Mouse (Mus musculus): Measurements from ENCODE around the gene Gm10961. TPM values are rescaled to one million over a fixed set of nuclear protein-coding genes. Genes with fewer than 3 reads are reported as not detected.

The Gm10961 gene
- total and polyA plus RNA-seq, 2 experiments = not detected

DNA sequence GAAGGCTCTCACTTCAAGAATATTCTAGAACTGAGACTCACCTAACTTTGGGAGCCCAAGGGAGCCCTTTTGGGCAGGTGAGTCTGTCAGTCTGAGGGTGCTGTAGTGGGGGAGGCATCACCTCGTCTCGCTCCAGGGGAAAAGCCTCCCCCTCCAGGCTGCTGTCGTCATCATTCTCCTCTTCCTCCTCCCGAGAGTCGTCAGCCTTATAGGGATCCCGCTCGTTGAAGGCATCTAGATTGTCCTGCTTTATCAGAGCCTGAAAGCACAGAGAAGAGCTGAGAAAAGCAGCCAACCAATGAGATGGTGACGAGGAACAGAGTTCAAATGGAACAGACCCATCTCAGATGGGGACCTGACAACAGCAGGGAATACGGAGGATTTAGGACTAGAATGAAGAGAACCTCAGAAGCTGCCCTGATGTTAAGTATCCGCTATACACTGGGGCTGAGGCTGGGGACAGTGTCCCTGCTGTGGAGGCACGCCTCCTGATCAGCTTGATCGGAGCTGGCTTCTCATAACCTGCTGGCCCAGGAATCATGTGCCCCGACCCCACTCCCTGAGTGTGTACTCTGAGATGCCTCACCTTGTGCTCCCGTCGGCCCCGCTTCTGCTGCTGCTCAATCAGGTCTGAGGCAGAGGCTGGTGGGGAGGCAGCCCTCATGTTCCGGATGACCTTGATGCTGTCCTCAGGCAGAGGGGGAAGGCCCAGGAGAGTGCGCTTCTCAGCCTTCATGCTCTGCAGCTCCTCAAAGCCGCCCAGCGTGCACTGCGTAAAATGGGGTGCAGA, 9.6 kb upstream of the Gm10961 start:
- no peaks in the 10 kb centered on the region for H3K79me2 ChIP-seq (ENCODE audit: control insufficient read depth, insufficient read depth, low read length)
- WGBS = 96% methylated on average over 21 of the region's 21 CpGs

DNA sequence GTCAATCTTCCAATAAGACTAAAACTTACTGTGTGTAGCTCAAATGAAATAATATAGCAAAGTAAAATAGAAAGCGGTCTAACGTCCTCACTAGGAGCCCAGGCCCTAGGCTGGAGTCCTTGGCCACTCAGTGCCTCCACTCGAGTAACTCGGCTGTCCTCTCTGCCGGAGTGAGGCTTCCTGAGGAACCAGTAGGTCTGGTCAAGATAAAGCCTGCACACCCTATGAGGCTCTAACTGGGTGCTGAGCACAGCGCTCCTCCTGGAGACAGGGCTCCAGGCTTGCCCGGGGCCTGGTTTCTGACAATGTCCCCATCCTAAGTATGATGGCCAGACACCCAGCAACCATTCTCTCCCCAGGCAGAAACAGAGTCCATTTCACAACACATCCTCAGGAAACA, 8.6 kb upstream of the Gm10961 start:
- no peak overlapping the region for H3K4me3 ChIP-seq (ENCODE audit: insufficient read depth, low read depth, low read length)
- no peaks in the 10 kb centered on the region for H3K27me3 ChIP-seq (ENCODE audit: control insufficient read depth, insufficient read depth, low read length)
- H3K79me2 ChIP-seq (ENCODE audit: control insufficient read depth, insufficient read depth, low read length) = no peaks in the 10 kb centered on the region
- H3K36me3 ChIP-seq (ENCODE audit: control insufficient read depth, insufficient read depth, low read length) = peaks cover 58% of the 10 kb centered on the region
- 96% methylated on average over 7 of the region's 7 CpGs for WGBS
- no peak overlapping the region for H3K9ac ChIP-seq (ENCODE audit: low read depth, low read length)
- no peak for TF ChIP-seq CTCF (IDR thresholded peaks at IDR 0.05; ENCODE audit: low read depth, low read length)
- no peak for TF ChIP-seq POLR2A (IDR thresholded peaks at IDR 0.05; ENCODE audit: extremely low read depth, insufficient read depth, low read length)
- H3K4me1 ChIP-seq (ENCODE audit: control insufficient read depth, insufficient read depth, low read length) = no peaks in the 10 kb centered on the region
- DNase-seq (ENCODE audit: extremely low read depth, low read depth, low spot score) = no peak
- no peak overlapping the region for H3K27ac ChIP-seq (replicated peaks; ENCODE audit: insufficient read depth, low read depth, low read length)

More for the DNA sequence above, 9.6 kb upstream of the Gm10961 start:
- Histone ChIP-seq H3K27me3 (ENCODE audit: control insufficient read depth, insufficient read depth, low read length) (no peaks in the 10 kb centered on the region), H3K4me1 (ENCODE audit: control insufficient read depth, insufficient read depth, low read length) (no peaks in the 10 kb centered on the region), H3K36me3 (ENCODE audit: control insufficient read depth, insufficient read depth, low read length) (peaks cover 61% of the 10 kb centered on the region), H3K9ac (ENCODE audit: low read depth, low read length) (no peak overlapping the region), H3K27ac (replicated peaks; ENCODE audit: insufficient read depth, low read depth, low read length) (no peak overlapping the region), H3K4me3 (ENCODE audit: insufficient read depth, low read depth, low read length) (no peak overlapping the region)
- DNase-seq (ENCODE audit: extremely low read depth, low read depth, low spot score) = no peak
- TF ChIP-seq CTCF (IDR thresholded peaks at IDR 0.05; ENCODE audit: low read depth, low read length) (no peak), POLR2A (IDR thresholded peaks at IDR 0.05; ENCODE audit: extremely low read depth, insufficient read depth, low read length) (no peak)

DNA sequence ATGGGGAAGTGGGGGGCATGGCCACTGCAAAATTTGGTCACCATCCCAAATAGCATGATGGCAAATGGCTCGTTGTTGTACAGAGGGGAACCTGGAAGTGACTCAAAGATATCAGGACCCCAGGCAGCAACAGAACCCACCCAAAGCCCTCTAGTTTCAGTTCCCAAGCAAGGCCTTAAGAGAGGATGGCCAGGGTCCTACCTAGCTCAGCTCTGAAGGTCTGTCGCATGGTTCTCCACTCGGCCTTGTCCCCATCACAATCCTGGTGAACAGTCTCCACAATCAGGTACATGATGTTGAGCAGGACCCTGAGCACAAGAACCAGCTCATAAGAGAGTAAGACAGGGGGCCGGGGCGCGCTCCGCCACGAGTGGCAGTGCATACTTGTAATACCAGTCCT, 6.7 kb upstream of the Gm10961 start:
- WGBS = 95% methylated on average over 8 of the region's 8 CpGs
- DNase-seq (ENCODE audit: extremely low read depth, low read depth, low spot score) = no peak
- H3K9ac ChIP-seq (ENCODE audit: low read depth, low read length) = no peak overlapping the region
- no peak for TF ChIP-seq CTCF (IDR thresholded peaks at IDR 0.05; ENCODE audit: low read depth, low read length)
- no peak overlapping the region for H3K27ac ChIP-seq (replicated peaks; ENCODE audit: insufficient read depth, low read depth, low read length)
- H3K79me2 ChIP-seq (ENCODE audit: control insufficient read depth, insufficient read depth, low read length) = no peaks in the 10 kb centered on the region
- H3K36me3 ChIP-seq (ENCODE audit: control insufficient read depth, insufficient read depth, low read length) = peaks cover 55% of the 10 kb centered on the region
- H3K4me3 ChIP-seq (ENCODE audit: insufficient read depth, low read depth, low read length) = no peak overlapping the region
- no peaks in the 10 kb centered on the region for H3K27me3 ChIP-seq (ENCODE audit: control insufficient read depth, insufficient read depth, low read length)
- H3K4me1 ChIP-seq (ENCODE audit: control insufficient read depth, insufficient read depth, low read length) = no peaks in the 10 kb centered on the region; the same call in 1 of the 2 replicates

DNA sequence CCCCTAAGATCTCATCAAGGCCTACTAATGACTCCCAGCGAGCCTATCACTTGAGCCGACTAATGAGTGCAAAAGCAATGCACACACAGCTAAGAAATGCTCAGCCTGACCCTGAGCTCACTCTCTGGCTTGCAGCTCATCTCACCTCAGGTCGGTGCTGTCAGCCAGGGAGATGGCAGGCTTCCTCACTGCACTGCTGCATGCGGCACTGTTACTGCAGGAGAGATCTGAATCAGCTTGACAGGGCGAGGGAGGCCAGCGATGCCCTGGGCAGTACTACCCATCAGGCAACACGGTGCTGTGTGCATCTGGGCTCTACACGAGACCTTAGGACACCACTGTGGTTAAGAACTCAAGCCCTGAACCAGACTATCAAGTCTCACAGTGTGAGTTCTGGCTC, 5.6 kb upstream of the Gm10961 start:
- Histone ChIP-seq H3K79me2 (ENCODE audit: control insufficient read depth, insufficient read depth, low read length) (no peaks in the 10 kb centered on the region; the same call in 1 of the 2 replicates), H3K27me3 (ENCODE audit: control insufficient read depth, insufficient read depth, low read length) (no peaks in the 10 kb centered on the region), H3K4me3 (ENCODE audit: insufficient read depth, low read depth, low read length) (no peak overlapping the region), H3K4me1 (ENCODE audit: control insufficient read depth, insufficient read depth, low read length) (peaks cover 3% of the 10 kb centered on the region; the same call in 1 of the 2 replicates), H3K36me3 (ENCODE audit: control insufficient read depth, insufficient read depth, low read length) (peaks cover 48% of the 10 kb centered on the region), H3K9ac (ENCODE audit: low read depth, low read length) (no peak overlapping the region), H3K27ac (replicated peaks; ENCODE audit: insufficient read depth, low read depth, low read length) (no peak overlapping the region)
- TF ChIP-seq CTCF (IDR thresholded peaks at IDR 0.05; ENCODE audit: low read depth, low read length) (no peak), POLR2A (IDR thresholded peaks at IDR 0.05; ENCODE audit: extremely low read depth, insufficient read depth, low read length) (no peak)
- 96% methylated on average over 8 of the region's 8 CpGs for WGBS
- DNase-seq (ENCODE audit: extremely low read depth, low read depth, low spot score) = no peak

DNA sequence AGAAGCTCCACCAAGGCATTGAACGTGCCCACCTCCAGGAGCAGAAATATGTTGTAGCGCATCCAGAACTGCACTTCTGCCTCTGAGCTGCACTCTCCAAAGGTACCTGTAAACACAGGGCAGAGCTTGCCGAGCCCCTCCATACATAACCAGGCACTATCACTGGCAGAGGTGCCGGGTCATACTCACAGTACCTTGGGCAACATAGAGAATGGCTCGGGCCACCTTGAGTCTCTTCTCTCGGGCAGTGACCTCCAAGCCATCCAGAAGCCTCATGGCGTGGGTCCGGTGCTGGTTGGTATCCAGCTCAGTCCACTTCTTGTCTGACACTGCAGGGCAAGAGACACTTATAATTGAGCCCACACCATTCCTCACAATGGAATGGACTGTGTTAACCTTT, 4.4 kb upstream of the Gm10961 start:
- Histone ChIP-seq H3K27ac (replicated peaks; ENCODE audit: insufficient read depth, low read depth, low read length) (no peak overlapping the region), H3K27me3 (ENCODE audit: control insufficient read depth, insufficient read depth, low read length) (no peaks in the 10 kb centered on the region), H3K36me3 (ENCODE audit: control insufficient read depth, insufficient read depth, low read length) (peaks cover 38% of the 10 kb centered on the region), H3K9ac (ENCODE audit: low read depth, low read length) (no peak overlapping the region), H3K79me2 (ENCODE audit: control insufficient read depth, insufficient read depth, low read length) (no peaks in the 10 kb centered on the region; the same call in 1 of the 2 replicates), H3K4me3 (ENCODE audit: insufficient read depth, low read depth, low read length) (no peak overlapping the region), H3K4me1 (ENCODE audit: control insufficient read depth, insufficient read depth, low read length) (peaks cover 4% of the 10 kb centered on the region; the same call in 1 of the 2 replicates)
- WGBS = 95% methylated on average over 8 of the region's 8 CpGs
- DNase-seq (ENCODE audit: extremely low read depth, low read depth, low spot score) = no peak
- no peak for TF ChIP-seq CTCF (IDR thresholded peaks at IDR 0.05; ENCODE audit: low read depth, low read length)
- no peak for TF ChIP-seq POLR2A (IDR thresholded peaks at IDR 0.05; ENCODE audit: extremely low read depth, insufficient read depth, low read length)

DNA sequence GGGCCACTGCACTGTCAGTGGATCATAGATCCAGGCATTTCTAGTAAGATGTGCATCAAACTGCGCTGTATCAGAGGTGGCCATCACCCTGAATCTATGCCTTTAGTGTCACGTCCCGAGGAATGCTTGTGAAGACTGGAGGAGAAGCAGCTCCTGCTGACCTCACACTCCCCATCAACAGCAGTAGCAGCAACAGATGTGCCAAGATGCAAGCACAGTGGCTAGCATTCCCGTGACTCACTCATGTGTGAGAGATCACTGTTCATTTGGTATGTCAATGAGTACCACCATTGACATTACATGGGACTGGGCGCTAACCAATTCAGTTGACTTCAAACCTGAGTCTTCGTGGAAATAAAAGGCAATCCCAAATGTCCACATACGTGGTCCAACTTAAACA, 3.5 kb upstream of the Gm10961 start:
- WGBS = 98% methylated on average over 7 of the region's 7 CpGs

More for the DNA sequence above, 3.5 kb upstream of the Gm10961 start:
- no peak overlapping the region for H3K9ac ChIP-seq (ENCODE audit: low read depth, low read length)
- H3K79me2 ChIP-seq (ENCODE audit: control insufficient read depth, insufficient read depth, low read length) = no peaks in the 10 kb centered on the region; the same call in 1 of the 2 replicates
- TF ChIP-seq CTCF (IDR thresholded peaks at IDR 0.05; ENCODE audit: low read depth, low read length) (no peak), POLR2A (IDR thresholded peaks at IDR 0.05; ENCODE audit: extremely low read depth, insufficient read depth, low read length) (no peak)
- no peak overlapping the region for H3K27ac ChIP-seq (replicated peaks; ENCODE audit: insufficient read depth, low read depth, low read length)
- H3K36me3 ChIP-seq (ENCODE audit: control insufficient read depth, insufficient read depth, low read length) = peaks cover 32% of the 10 kb centered on the region
- H3K4me3 ChIP-seq (ENCODE audit: insufficient read depth, low read depth, low read length) = no peak overlapping the region
- H3K27me3 ChIP-seq (ENCODE audit: control insufficient read depth, insufficient read depth, low read length) = no peaks in the 10 kb centered on the region
- peaks cover 4% of the 10 kb centered on the region; the same call in 1 of the 2 replicates for H3K4me1 ChIP-seq (ENCODE audit: control insufficient read depth, insufficient read depth, low read length)
- DNase-seq (ENCODE audit: extremely low read depth, low read depth, low spot score) = no peak

Measured in liver, adult 2 months (tissue).